Mouse (Mus musculus) limb, embryonic 15.5 days (tissue): Measurements from ENCODE around the gene Lrig1. TPM values are rescaled to one million over a fixed set of nuclear protein-coding genes. Genes with fewer than 3 reads are reported as not detected.

ENCODE experiments used
- ATAC-seq: fragments of 200-750 bp; cut with Nextera tagmentation; 2 replicates; pipeline ENCODE4 v1.8.0; 2017; ENCODE audit warnings: low read depth, moderate TSS enrichment; ENCODE audit not compliant: insufficient number of reproducible peaks, low FRiP score, low TSS enrichment
- H3K27ac ChIP-seq: fragments of 300-500 bp; sonication (generic); 2 replicates; pipeline ENCODE4 v1.5.1; 2015; ENCODE audit warnings: moderate library complexity, mild to moderate bottlenecking, inconsistent platforms
- H3K27me3 ChIP-seq: fragments of 300-500 bp; sonication (generic); 2 replicates; pipeline ENCODE4 v1.6.1; 2015; ENCODE audit warnings: inconsistent platforms
- H3K36me3 ChIP-seq: fragments of 300-500 bp; sonication (generic); 2 replicates; pipeline ENCODE4 v1.6.1; 2015; ENCODE audit warnings: inconsistent platforms
- H3K4me1 ChIP-seq: fragments of 300-500 bp; sonication (generic); 2 replicates; pipeline ENCODE4 v1.6.1; 2015; ENCODE audit warnings: inconsistent platforms
- H3K4me2 ChIP-seq: fragments of 300-500 bp; sonication (generic); 2 replicates; pipeline ENCODE4 v1.6.1; 2015; ENCODE audit warnings: mild to moderate bottlenecking, inconsistent platforms
- H3K4me3 ChIP-seq: fragments of 300-500 bp; sonication (generic); 2 replicates; pipeline ENCODE4 v1.5.1; 2015; ENCODE audit warnings: mild to moderate bottlenecking, inconsistent platforms
- H3K9ac ChIP-seq: fragments of 300-500 bp; sonication (generic); 2 replicates; pipeline ENCODE4 v1.6.1; 2015; ENCODE audit warnings: inconsistent platforms
- H3K9me3 ChIP-seq: fragments of 300-500 bp; sonication (generic); 2 replicates; pipeline ENCODE4 v1.6.1; 2016; ENCODE audit warnings: inconsistent platforms
- WGBS: fragments of 180-500 bp; shearing (Covaris S2); methylation state at CpG from one replicate; pipeline ENCODE4 v1.1.7; 2015; 5-methylcytosine and 5-hydroxymethylcytosine counted together
- polyA plus RNA-seq: library from polyadenylated mRNA; unstranded; fragments of >200 nt; fragmentation: Nextera tagmentation; extraction: Ambion mirVana; gene quantifications from 2 replicates; pipeline ENCODE4 v1.2.1, GENCODE M21; 2015

The Lrig1 gene
- polyA plus RNA-seq, 1 experiment from 2014 or later = 22.5 TPM

DNA sequence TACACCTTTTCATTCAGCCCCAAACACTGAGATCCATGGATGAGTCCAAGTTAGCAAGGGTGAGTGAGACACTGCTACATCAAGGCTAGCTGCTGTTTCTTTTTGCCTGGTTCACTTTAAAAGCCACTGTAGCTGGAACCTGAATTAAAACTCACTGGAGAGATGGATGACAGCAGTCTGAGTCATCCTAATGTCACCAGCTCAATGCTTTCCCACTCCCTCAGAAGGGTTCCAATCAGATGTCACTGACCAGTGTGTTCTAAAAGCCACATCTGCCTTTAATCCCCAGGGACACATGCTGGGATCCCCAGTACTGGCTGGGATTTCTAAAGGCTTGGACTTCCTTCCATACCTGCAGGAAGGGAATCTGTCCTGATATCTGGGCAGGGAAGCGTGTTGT, 57.9 kb downstream of the Lrig1 start:
- H3K9ac ChIP-seq = no peak overlapping the region
- 93% methylated on average over 1 of the region's 1 CpGs for WGBS
- no peaks in the 10 kb centered on the region for H3K36me3 ChIP-seq
- ATAC-seq = no peak
- H3K4me2 ChIP-seq = no peak overlapping the region
- no peak overlapping the region for H3K4me3 ChIP-seq
- no peaks in the 10 kb centered on the region for H3K9me3 ChIP-seq
- no peak overlapping the region for H3K27ac ChIP-seq
- H3K4me1 ChIP-seq = peaks cover 42% of the 10 kb centered on the region
- no peaks in the 10 kb centered on the region for H3K27me3 ChIP-seq

DNA sequence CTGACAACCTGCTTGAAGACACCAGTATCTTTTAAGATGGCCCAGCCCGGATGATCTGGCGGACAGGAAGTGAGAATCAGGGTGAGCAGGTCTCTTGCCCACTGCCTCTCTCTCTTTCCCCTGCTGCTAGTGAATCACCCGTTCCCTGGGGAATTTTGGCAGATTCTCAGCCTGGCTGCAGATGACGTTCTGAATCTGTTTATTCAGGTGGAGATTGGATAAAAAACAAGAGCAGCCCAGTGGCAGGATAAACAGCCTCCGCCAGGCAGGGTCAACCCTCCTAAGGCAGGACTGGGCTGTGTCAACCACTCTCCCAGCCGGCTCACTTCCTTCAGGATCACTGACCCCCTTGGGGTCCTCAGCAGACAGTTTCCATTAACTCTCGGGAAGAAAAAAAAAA, 59.7 kb downstream of the Lrig1 start:
- Histone ChIP-seq H3K4me2 (no peak overlapping the region), H3K36me3 (no peaks in the 10 kb centered on the region), H3K4me1 (peaks cover 26% of the 10 kb centered on the region), H3K27ac (no peak overlapping the region), H3K4me3 (no peak overlapping the region), H3K27me3 (no peaks in the 10 kb centered on the region), H3K9me3 (no peaks in the 10 kb centered on the region), H3K9ac (no peak overlapping the region)
- no peak for ATAC-seq
- WGBS = 35% methylated on average over 7 of the region's 7 CpGs

DNA sequence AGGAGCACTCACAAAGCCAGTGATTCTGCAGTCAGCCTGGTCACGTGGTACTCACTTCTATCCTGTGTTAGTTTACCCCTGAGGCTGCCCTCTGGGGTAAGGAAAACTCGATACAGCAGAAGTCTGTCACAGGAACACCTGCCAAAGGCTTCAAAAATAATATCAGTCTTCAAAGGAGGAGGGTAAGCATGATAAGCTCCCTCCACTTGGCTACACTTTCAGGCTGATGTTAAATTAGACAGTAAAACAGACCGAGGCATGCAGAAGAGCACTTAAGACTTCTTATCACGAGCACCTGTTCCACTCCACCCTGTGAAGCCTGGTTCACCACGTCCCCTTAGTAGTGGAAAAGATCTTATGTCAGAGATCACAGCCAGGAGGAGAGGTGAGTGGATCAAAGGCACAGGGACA, 62.9 kb downstream of the Lrig1 start:
- Histone ChIP-seq H3K27ac (no peak overlapping the region), H3K4me2 (no peak overlapping the region), H3K27me3 (no peaks in the 10 kb centered on the region), H3K4me1 (peaks cover 22% of the 10 kb centered on the region), H3K9ac (no peak overlapping the region), H3K4me3 (no peak overlapping the region), H3K36me3 (no peaks in the 10 kb centered on the region), H3K9me3 (no peaks in the 10 kb centered on the region)
- whole genome bisulfite sequencing = 36% methylated on average over 5 of the region's 5 CpGs
- ATAC-seq = no peak

DNA sequence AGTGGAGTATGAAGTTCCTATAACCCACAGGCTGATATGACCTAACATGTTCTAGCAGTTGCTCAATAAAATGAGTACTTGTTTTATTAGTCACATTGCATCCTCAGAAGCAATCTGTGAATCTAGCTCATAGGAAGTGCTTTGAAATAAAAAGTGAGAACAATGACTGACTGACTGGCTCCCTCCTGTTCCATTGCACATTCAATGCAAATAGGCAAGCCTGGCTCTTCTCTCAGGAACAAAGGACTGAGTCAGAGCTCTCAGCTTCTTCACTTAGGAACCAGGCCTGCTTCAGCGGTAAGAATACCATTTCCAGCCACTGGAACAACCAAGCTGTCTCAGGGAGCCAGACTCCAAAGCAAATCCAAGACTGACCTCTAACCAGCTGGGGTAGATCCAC, 64.6 kb downstream of the Lrig1 start:
- Histone ChIP-seq H3K27ac (peak overlapping the region; percentile 33; the same call in 1 of the 2 replicates), H3K4me3 (no peak overlapping the region), H3K36me3 (no peaks in the 10 kb centered on the region), H3K27me3 (no peaks in the 10 kb centered on the region), H3K4me2 (no peak overlapping the region), H3K4me1 (peaks cover 33% of the 10 kb centered on the region), H3K9me3 (no peaks in the 10 kb centered on the region), H3K9ac (no peak overlapping the region)
- no peak for ATAC-seq
- 64% methylated on average over 1 of the region's 1 CpGs for WGBS

DNA sequence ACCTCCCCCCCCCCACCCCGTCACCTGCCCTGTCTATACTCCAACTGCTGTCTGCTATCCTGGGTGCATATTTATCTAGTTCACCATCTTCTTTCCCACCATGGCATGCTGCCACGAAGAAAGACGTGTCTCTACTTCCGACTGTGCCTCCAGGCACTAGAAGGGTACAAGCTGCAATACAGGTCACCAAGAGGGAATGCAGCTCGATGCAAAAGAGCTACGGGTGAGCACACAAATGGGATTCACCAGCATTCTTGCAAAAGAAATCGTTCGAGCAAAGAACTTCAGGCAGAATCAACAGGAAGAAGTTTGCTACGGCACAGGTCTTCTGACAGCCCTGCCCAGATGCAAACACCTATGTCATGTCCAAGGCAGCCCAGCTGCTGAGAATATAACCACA, 65.2 kb downstream of the Lrig1 start:
- H3K4me2 ChIP-seq = no peak overlapping the region
- no peak overlapping the region for H3K4me3 ChIP-seq
- 0 out of 2 replicates have a peak overlapping the region, but pooled peaks have one; percentile 33 for H3K27ac ChIP-seq
- H3K9me3 ChIP-seq = no peaks in the 10 kb centered on the region
- ATAC-seq = no peak
- H3K4me1 ChIP-seq = peaks cover 30% of the 10 kb centered on the region
- H3K9ac ChIP-seq = no peak overlapping the region
- H3K36me3 ChIP-seq = peaks cover 2% of the 10 kb centered on the region; the same call in 1 of the 2 replicates
- WGBS = 59% methylated on average over 9 of the region's 9 CpGs
- H3K27me3 ChIP-seq = no peaks in the 10 kb centered on the region

DNA sequence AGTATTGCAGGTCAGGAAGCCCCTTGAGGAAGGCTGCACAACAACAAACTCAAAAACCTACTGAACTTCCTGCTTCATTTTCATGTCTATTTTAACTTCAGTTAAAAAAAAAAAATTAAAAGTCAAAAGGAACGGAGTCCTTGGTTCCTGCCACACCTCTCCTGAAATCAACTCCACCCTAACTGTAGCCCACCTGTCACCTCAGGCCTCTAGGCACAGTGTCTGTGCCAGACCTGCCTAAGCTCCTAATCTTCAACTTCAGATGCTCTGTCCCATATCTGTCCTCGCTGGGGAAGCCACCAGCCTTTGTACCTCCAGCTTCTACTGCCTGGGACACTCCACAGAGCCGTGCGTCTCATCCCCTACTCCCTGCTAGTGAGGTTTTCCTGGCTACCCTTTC, 65.7 kb downstream of the Lrig1 start:
- no peaks in the 10 kb centered on the region for H3K27me3 ChIP-seq
- H3K9ac ChIP-seq = no peak overlapping the region
- ATAC-seq = no peak; the same call in 1 of the 2 replicates
- no peaks in the 10 kb centered on the region for H3K9me3 ChIP-seq
- no peak overlapping the region for H3K4me2 ChIP-seq
- WGBS = 73% methylated on average over 4 of the region's 4 CpGs
- peaks cover 32% of the 10 kb centered on the region for H3K4me1 ChIP-seq
- no peak overlapping the region for H3K27ac ChIP-seq
- H3K4me3 ChIP-seq = no peak overlapping the region
- peaks cover 6% of the 10 kb centered on the region; the same call in 1 of the 2 replicates for H3K36me3 ChIP-seq

DNA sequence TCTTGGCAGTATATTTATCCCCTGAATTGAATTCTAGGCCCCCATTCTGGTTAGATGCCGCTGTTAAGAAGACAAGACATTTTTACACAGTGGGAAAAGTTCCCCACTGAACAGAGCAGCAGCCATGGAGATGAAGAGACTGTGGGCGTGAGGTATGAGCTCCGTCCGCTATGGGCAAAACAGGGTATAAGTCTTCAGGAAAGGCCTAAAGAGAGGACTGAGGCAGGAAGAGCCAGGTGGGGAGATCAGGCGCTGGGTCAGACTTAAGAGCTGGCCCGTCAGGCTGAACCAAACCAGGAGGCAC, 68.2 kb downstream of the Lrig1 start:
- WGBS = 85% methylated on average over 6 of the region's 6 CpGs

DNA sequence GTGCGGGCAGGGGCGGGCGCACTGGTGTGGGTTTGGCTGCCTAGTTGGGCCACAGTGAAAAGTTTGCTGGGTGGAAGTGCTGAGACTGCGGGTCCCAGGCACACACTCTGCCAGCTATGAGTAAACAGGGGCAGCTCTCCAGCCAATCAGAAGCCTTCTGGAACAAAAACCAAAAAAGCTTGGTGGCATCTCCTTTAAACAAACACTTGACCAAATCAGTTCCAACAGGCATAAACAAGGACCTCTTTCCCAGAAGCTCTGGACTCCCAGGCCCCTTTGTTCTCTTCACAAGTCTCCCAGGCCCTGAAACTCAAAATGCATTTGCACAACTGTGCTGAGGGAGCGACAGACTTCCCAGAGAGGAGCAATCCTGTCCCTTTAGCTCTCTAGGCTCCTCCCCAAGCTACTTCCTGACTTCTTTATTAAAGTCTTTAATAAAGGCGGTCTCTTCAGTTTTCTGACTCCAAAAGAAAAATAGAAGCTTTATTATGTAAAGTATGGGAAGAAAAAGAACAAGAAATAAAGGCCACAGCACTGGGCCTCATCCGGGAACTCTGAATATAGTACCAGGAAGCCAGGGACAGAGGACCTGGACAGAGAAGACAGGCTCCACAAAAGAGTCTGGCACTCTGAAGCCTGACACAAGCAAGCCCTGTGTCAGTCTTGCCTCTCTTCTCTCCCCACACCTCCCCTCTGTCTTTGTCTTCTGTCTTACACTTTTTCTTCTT, 68.7 kb downstream of the Lrig1 start:
- peaks cover 14% of the 10 kb centered on the region for H3K36me3 ChIP-seq
- H3K4me3 ChIP-seq = no peak overlapping the region
- no peaks in the 10 kb centered on the region for H3K9me3 ChIP-seq
- WGBS = 70% methylated on average over 7 of the region's 7 CpGs
- H3K27me3 ChIP-seq = no peaks in the 10 kb centered on the region
- no peak for ATAC-seq
- H3K27ac ChIP-seq = no peak overlapping the region
- no peak overlapping the region for H3K9ac ChIP-seq
- H3K4me2 ChIP-seq = no peak overlapping the region
- H3K4me1 ChIP-seq = peaks cover 55% of the 10 kb centered on the region

More for the DNA sequence above, 68.2 kb downstream of the Lrig1 start:
- no peaks in the 10 kb centered on the region for H3K9me3 ChIP-seq
- peaks cover 13% of the 10 kb centered on the region for H3K36me3 ChIP-seq
- ATAC-seq = no peak
- H3K4me1 ChIP-seq = peaks cover 51% of the 10 kb centered on the region
- H3K27me3 ChIP-seq = no peaks in the 10 kb centered on the region
- no peak overlapping the region for H3K9ac ChIP-seq
- H3K4me2 ChIP-seq = no peak overlapping the region
- no peak overlapping the region for H3K27ac ChIP-seq
- H3K4me3 ChIP-seq = no peak overlapping the region

DNA sequence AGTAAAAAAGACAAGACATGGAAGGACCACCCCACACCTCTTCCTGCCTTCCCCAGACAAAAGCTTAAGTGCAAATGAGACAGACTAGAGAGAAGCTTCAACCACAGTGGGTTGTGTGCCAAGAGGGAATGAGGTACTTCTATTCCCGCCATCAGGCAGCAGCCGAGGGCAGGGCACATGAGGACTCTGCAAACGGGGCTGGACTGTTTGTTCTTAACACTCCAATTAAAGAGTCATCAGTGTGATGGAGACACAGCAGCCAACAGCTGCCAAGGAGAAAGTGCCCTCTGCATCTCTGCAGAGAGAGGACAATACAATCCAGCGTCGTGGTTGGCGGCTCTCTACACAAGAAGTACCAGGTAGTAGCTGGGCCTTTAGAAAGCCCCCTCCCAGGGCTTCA, 71.2 kb downstream of the Lrig1 start:
- no peaks in the 10 kb centered on the region for H3K27me3 ChIP-seq
- peaks cover 36% of the 10 kb centered on the region for H3K36me3 ChIP-seq
- H3K27ac ChIP-seq = no peak overlapping the region
- H3K9me3 ChIP-seq = no peaks in the 10 kb centered on the region
- H3K9ac ChIP-seq = no peak overlapping the region
- WGBS = 52% methylated on average over 6 of the region's 6 CpGs
- H3K4me2 ChIP-seq = no peak overlapping the region
- no peak for ATAC-seq
- H3K4me3 ChIP-seq = no peak overlapping the region
- H3K4me1 ChIP-seq = peaks cover 52% of the 10 kb centered on the region

DNA sequence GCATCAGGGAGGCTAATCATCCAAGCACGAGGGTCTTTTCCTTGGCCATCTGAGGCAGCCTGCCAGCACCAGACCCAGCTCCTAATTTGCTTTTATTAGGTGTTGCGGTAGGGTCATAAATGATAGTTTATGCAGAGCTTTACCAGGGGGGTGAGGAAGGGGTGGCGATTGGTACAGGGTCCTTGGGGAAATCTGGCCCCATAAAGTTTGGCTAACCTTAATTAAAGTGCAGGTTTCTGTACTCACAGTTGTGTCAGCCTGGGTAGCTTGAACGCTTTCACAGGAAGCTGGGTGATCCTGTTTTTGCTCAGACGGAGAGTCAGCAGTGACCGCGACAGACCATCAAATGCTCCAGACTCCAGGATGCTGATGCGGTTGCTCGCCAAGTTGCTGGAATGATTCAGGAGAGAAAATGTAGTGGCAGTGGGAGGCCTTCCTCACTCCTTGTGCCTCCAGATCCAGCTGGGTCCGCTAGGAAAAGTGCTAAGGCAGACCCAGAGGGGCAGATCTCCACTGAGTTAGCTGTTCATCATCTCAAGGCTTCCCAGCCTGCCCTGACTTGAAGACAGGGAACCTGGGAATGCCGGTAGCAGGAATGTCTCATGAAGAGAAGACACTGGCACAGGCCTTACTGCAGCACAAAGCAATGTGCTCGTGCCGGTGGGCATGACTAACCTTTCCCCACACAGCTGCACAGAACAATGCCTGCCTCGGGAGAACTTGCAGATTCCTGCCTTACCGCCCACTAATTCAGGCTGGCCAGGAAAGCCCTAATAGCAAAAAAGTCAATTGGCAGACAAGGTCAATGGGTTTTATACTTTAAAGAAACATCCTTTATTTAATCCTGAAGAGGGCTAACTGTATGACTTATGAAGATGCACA, 72.0 kb downstream of the Lrig1 start:
- no peaks in the 10 kb centered on the region for H3K27me3 ChIP-seq
- no peak overlapping the region for H3K9ac ChIP-seq
- H3K27ac ChIP-seq = peak overlapping the region; percentile 18
- ATAC-seq = no peak
- no peak overlapping the region for H3K4me3 ChIP-seq
- peaks cover 52% of the 10 kb centered on the region for H3K4me1 ChIP-seq
- H3K9me3 ChIP-seq = no peaks in the 10 kb centered on the region
- H3K36me3 ChIP-seq = peaks cover 40% of the 10 kb centered on the region
- no peak overlapping the region for H3K4me2 ChIP-seq
- WGBS = 15% methylated on average over 15 of the region's 15 CpGs

DNA sequence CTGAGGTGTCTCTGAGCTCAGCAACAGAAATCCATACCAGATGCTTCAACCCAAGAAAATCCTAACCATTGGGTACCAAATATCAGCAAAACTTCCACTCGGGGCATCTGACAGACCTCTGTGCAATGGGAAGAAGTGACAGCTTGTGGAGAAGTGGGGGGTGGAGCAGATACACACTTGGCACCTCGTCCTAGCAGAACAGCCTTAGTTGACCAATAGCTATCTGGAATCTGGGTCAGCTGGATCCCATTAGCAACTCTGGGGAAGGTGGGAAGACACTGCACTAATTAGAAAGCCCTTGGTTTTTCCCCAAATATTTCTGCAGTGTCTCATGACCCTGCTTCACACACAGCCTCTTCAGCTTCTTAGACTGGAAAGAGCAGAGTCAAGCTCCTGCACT, 73.2 kb downstream of the Lrig1 start:
- Histone ChIP-seq H3K27ac (no peak overlapping the region), H3K4me1 (peaks cover 49% of the 10 kb centered on the region), H3K4me2 (no peak overlapping the region), H3K36me3 (peaks cover 51% of the 10 kb centered on the region), H3K27me3 (no peaks in the 10 kb centered on the region), H3K4me3 (no peak overlapping the region), H3K9ac (no peak overlapping the region), H3K9me3 (no peaks in the 10 kb centered on the region)
- WGBS = 31% methylated on average over 2 of the region's 2 CpGs
- no peak for ATAC-seq

DNA sequence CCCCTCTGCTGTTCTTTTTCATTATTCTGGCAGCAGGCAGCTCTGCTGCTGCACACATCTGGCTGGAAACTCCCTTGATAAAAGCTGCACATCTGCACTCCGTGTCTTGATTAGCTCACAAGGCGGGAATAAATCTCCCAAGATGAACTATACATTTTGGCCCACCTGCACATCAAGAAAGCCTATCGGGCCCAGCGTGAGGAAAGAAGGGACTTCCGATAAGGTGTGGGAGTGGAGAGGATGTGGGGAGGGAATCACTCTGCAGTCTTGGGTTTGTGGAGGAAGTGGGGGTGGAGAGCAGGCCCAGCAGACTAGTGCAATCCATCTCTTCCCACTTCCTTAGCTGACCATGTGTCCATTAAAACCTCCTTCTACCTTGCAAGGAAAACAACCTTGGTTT, 74.1 kb downstream of the Lrig1 start:
- H3K27me3 ChIP-seq = no peaks in the 10 kb centered on the region
- H3K36me3 ChIP-seq = peaks cover 60% of the 10 kb centered on the region
- no peak overlapping the region for H3K27ac ChIP-seq
- no peak for ATAC-seq
- H3K4me3 ChIP-seq = no peak overlapping the region
- H3K9me3 ChIP-seq = no peaks in the 10 kb centered on the region
- WGBS = 36% methylated on average over 5 of the region's 5 CpGs
- no peak overlapping the region for H3K4me2 ChIP-seq
- peaks cover 41% of the 10 kb centered on the region for H3K4me1 ChIP-seq
- H3K9ac ChIP-seq = no peak overlapping the region
